Mouse (Mus musculus): Measurements from ENCODE around the gene Fat3. TPM values are rescaled to one million over a fixed set of nuclear protein-coding genes. Genes with fewer than 3 reads are reported as not detected.
A peak's percentile ranks its signal among the peaks of the same experiment; 100 is the strongest.

The Fat3 gene
- polyA plus RNA-seq, 1 experiment from 2014 or later, result 11.3 TPM

DNA sequence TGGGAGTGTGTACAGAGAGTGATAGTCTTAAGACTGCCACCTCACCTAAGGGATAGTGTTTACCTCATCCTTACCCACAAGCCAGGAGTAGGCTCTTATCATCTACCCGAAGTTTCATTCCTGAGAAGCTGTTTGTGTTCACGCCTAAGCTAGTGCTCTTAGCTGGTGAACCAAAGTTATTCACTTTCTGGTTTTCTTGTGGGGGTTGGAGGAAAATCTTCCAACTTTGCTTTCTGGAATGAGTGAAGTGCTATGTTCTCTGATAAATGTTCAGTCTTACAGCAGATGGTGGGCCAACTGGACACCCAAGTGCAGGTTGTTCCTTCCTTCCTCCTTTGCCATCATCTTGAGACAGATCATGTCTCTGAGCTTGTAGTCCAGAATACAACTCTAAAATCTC, 402.5 kb downstream of the Fat3 start:
- Histone ChIP-seq H3K27ac (replicated peaks) (no peak overlapping the region), H3K4me2 (no peak overlapping the region), H3K4me1 (replicated peaks) (0 out of 2 replicates have a peak, but pooled peaks cover 4% of the 10 kb centered on the region), H3K27me3 (no peaks in the 10 kb centered on the region), H3K9ac (no peak overlapping the region), H3K9me3 (no peaks in the 10 kb centered on the region), H3K4me3 (no peak overlapping the region), H3K36me3 (no peaks in the 10 kb centered on the region)
- WGBS, result 95% methylated on average over 2 of the region's 2 CpGs
- ATAC-seq (ENCODE audit: low read depth), result no peak

DNA sequence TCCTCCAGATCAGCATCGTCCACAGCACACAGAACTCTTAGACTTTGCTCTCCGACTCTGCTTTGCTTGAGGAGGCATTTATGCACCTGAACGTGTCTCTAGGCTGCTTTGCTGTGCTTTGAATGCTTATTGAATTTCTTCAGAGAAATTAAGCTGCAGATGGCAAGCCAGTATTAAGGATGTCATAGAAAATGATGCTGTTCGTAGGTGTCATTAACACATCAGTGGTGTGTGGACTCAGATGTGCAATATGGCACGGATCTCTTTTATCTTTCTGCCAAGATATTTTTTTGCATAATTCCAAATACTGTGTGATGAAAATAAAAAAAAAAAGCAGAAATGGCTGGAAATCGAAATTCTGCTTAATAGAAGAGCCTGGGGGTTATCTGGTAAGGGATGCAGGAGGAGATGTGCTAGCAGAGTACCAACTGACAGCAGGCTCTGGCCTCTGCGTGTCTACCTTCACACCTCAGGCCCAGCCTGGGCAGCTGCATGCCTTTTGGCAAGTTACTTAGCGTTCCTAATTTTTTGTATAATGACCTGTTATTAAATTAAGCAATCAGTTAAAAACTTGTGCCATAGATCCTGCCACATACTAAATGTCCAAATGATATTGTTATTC, 407.9 kb downstream of the Fat3 start:
- H3K27me3 ChIP-seq, result no peaks in the 10 kb centered on the region
- no peak for ATAC-seq (ENCODE audit: low read depth)
- H3K4me1 ChIP-seq (replicated peaks), result peaks cover 20% of the 10 kb centered on the region
- no peak overlapping the region for H3K4me2 ChIP-seq
- H3K9ac ChIP-seq, result no peak overlapping the region
- H3K36me3 ChIP-seq, result no peaks in the 10 kb centered on the region
- no peak overlapping the region for H3K4me3 ChIP-seq
- H3K27ac ChIP-seq (replicated peaks), result 0 out of 2 replicates have a peak overlapping the region, but pooled peaks have one; percentile 46
- H3K9me3 ChIP-seq, result no peaks in the 10 kb centered on the region
- WGBS, result 62% methylated on average over 8 of the region's 8 CpGs

DNA sequence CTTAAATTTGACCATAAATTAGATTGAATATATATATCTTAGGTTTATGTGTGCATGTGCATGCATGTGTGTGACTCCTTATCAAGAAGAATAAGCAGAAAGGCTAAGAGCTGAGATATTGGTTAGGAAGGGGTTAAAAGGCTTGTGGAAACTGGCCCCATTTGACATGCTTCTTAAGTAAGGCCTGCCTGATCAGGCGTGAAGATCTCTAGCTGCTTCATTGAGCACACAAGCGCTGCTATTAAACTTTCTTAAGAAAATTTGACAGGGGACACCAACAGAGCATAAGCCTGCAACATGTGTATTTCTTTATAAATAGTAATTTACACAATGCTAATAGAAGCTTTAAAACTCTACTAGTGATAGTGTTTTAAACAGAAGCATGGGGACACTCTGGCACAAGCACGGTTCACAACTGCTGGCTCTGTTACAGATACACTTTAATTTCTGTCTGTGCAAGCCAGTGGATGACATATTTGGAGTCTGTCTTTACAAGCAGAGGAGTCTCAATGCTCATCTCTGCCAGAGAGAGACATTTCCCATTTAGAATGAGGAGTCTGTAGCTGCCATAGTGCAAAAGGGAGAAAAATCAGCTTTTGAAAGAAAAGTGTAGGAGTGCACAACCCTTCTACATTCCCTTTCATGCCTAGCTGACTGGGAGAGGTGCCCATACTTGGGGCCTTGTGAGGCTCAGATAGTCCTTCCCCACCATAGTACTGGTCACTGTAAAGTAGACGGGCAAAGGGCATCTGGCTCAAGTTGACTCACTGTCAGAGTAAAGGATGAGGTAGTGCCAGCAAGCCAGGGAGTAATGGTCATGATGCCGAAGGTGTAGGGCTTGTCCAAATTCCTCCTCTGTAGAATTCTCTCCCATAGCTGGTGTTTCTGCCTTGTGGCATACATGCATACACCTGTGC, 408.8 kb downstream of the Fat3 start:
- H3K27ac ChIP-seq (replicated peaks), result peak overlapping the region; percentile 46; the same call in 1 of the 2 replicates
- WGBS, result 21% methylated on average over 5 of the region's 5 CpGs

DNA sequence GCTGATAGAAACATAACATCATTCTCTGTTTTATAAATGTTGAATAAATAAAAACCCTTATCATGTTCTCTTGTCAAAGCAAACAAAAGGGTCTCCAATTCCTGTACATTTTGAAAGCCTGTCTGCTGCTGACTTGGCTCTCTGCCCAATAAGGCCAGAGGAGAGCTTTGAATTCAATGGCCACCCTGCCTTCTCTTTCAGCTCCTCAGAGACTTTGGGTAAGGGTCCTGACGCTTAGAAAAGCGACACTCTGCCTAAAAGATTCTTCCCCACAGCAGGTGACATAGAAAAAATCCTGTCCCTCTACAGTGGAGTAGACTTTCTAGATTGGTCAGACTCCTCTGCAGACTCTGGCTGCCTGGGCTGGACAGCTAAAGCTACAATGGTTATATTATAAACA, 421.8 kb downstream of the Fat3 start:
- no peak for ATAC-seq (ENCODE audit: low read depth)
- Histone ChIP-seq H3K4me3 (no peak overlapping the region), H3K4me1 (replicated peaks) (peaks cover 23% of the 10 kb centered on the region), H3K4me2 (no peak overlapping the region), H3K36me3 (no peaks in the 10 kb centered on the region), H3K27ac (replicated peaks) (peak overlapping the region; percentile 42; the same call in 1 of the 2 replicates), H3K27me3 (no peaks in the 10 kb centered on the region), H3K9me3 (no peaks in the 10 kb centered on the region), H3K9ac (no peak overlapping the region)
- 14% methylated on average over 2 of the region's 2 CpGs for whole genome bisulfite sequencing

More for the DNA sequence above, 408.8 kb downstream of the Fat3 start:
- peaks cover 20% of the 10 kb centered on the region for H3K4me1 ChIP-seq (replicated peaks)
- H3K9me3 ChIP-seq, result no peaks in the 10 kb centered on the region
- no peaks in the 10 kb centered on the region for H3K36me3 ChIP-seq
- no peak overlapping the region for H3K4me3 ChIP-seq
- no peak for ATAC-seq (ENCODE audit: low read depth)
- no peak overlapping the region for H3K9ac ChIP-seq
- no peak overlapping the region for H3K4me2 ChIP-seq
- H3K27me3 ChIP-seq, result no peaks in the 10 kb centered on the region

DNA sequence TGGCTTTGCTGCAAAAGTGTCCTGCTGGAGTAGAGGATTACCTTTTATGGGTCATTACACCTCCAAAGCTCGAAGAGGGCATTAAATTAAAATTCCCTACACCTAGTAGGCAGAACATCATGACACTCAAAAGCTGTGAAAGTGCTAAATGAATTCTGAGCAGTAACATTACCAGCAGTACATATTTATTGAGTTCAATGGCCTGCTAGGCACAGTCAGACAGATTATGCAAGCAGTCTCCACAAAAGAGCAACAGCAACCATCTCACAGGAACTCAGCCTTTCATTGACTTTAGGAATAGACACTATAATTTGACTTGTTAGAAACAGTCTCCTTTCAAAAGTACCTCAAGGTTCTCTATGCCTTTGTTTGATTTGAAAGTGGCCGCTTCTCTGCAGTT, 426.4 kb downstream of the Fat3 start:
- 25% methylated on average over 2 of the region's 2 CpGs for WGBS
- Histone ChIP-seq H3K4me3 (no peak overlapping the region), H3K9ac (no peak overlapping the region), H3K36me3 (no peaks in the 10 kb centered on the region), H3K27me3 (no peaks in the 10 kb centered on the region), H3K27ac (replicated peaks) (peak overlapping the region; percentile 13; the same call in 1 of the 2 replicates), H3K9me3 (no peaks in the 10 kb centered on the region), H3K4me2 (no peak overlapping the region), H3K4me1 (replicated peaks) (peaks cover 25% of the 10 kb centered on the region)
- no peak for ATAC-seq (ENCODE audit: low read depth)

- Histone ChIP-seq H3K4me3 (no peak overlapping the region), H3K4me2 (no peak overlapping the region), H3K27ac (replicated peaks) (no peak overlapping the region; the same call in 1 of the 2 replicates), H3K9ac (no peak overlapping the region), H3K36me3 (no peaks in the 10 kb centered on the region), H3K9me3 (no peaks in the 10 kb centered on the region), H3K27me3 (no peaks in the 10 kb centered on the region), H3K4me1 (replicated peaks) (peaks cover 20% of the 10 kb centered on the region)
- no peak for ATAC-seq (ENCODE audit: low read depth)
- 45% methylated on average over 6 of the region's 6 CpGs for WGBS
These were observed 427.0 kb downstream of the Fat3 start for GRCm38 (mm10) chr9:16074116-16074515.

GRCm38 (mm10) chr9:16063447-16063846, 437.6 kb downstream of the Fat3 start:
- 56% methylated on average over 4 of the region's 4 CpGs for WGBS
- Histone ChIP-seq H3K9ac (no peak overlapping the region), H3K4me1 (replicated peaks) (no peaks in the 10 kb centered on the region), H3K27ac (replicated peaks) (no peak overlapping the region), H3K4me2 (no peak overlapping the region), H3K36me3 (no peaks in the 10 kb centered on the region), H3K4me3 (no peak overlapping the region), H3K9me3 (no peaks in the 10 kb centered on the region), H3K27me3 (no peaks in the 10 kb centered on the region)
- ATAC-seq (ENCODE audit: low read depth), result no peak

- H3K4me2 ChIP-seq, result no peak overlapping the region
- ATAC-seq (ENCODE audit: low read depth), result no peak
These were observed 438.6 kb downstream of the Fat3 start for GRCm38 (mm10) chr9:16062472-16062871.

GRCm38 (mm10) chr9:16046686-16047085, 454.4 kb downstream of the Fat3 start:
- H3K4me3 ChIP-seq, result no peak overlapping the region
- ATAC-seq (ENCODE audit: low read depth), result no peak
- H3K27ac ChIP-seq (replicated peaks), result no peak overlapping the region
- H3K4me2 ChIP-seq, result no peak overlapping the region
- no peak overlapping the region for H3K9ac ChIP-seq
- H3K4me1 ChIP-seq (replicated peaks), result no peaks in the 10 kb centered on the region
- WGBS, result 91% methylated on average over 2 of the region's 2 CpGs
- H3K9me3 ChIP-seq, result no peaks in the 10 kb centered on the region
- H3K36me3 ChIP-seq, result no peaks in the 10 kb centered on the region
- no peaks in the 10 kb centered on the region for H3K27me3 ChIP-seq

More at GRCm38 (mm10) chr9:16062472-16062871, 438.6 kb downstream of the Fat3 start:
- Histone ChIP-seq H3K4me1 (replicated peaks) (no peaks in the 10 kb centered on the region), H3K36me3 (no peaks in the 10 kb centered on the region), H3K9ac (no peak overlapping the region), H3K27ac (replicated peaks) (no peak overlapping the region), H3K9me3 (no peaks in the 10 kb centered on the region), H3K4me3 (no peak overlapping the region), H3K27me3 (no peaks in the 10 kb centered on the region)

GRCm38 (mm10) chr9:16037375-16037774, 463.7 kb downstream of the Fat3 start:
- Histone ChIP-seq H3K9ac (no peak overlapping the region), H3K27me3 (no peaks in the 10 kb centered on the region), H3K27ac (replicated peaks) (no peak overlapping the region), H3K4me2 (no peak overlapping the region), H3K4me3 (no peak overlapping the region), H3K36me3 (no peaks in the 10 kb centered on the region), H3K4me1 (replicated peaks) (no peaks in the 10 kb centered on the region), H3K9me3 (no peaks in the 10 kb centered on the region)
- 38% methylated on average over 3 of the region's 3 CpGs for WGBS
- ATAC-seq (ENCODE audit: low read depth), result no peak

GRCm38 (mm10) chr9:16036346-16036745, 464.7 kb downstream of the Fat3 start:
- Histone ChIP-seq H3K36me3 (no peaks in the 10 kb centered on the region), H3K27ac (replicated peaks) (no peak overlapping the region), H3K4me2 (no peak overlapping the region), H3K4me1 (replicated peaks) (no peaks in the 10 kb centered on the region), H3K27me3 (no peaks in the 10 kb centered on the region), H3K9ac (no peak overlapping the region), H3K4me3 (no peak overlapping the region), H3K9me3 (no peaks in the 10 kb centered on the region)
- no peak for ATAC-seq (ENCODE audit: low read depth)

GRCm38 (mm10) chr9:16029715-16030285, 471.3 kb downstream of the Fat3 start:
- Histone ChIP-seq H3K36me3 (no peaks in the 10 kb centered on the region), H3K9me3 (no peaks in the 10 kb centered on the region), H3K27ac (replicated peaks) (no peak overlapping the region), H3K4me1 (replicated peaks) (peaks cover 8% of the 10 kb centered on the region; the same call in 1 of the 2 replicates), H3K9ac (no peak overlapping the region), H3K4me3 (no peak overlapping the region), H3K4me2 (no peak overlapping the region), H3K27me3 (no peaks in the 10 kb centered on the region)
- WGBS, result 78% methylated on average over 11 of the region's 11 CpGs
- no peak for ATAC-seq (ENCODE audit: low read depth)
